Mouse (Mus musculus) heart, adult 9 months (tissue): Measurements from ENCODE around the gene Pik3cd.
"Not testable (repeated sequence)": the region's sequence is repeated elsewhere in the genome, so short reads cannot be mapped to it uniquely, and the experiment has no call there.

Experiments used
- DNase-seq, 2 experiments: peaks; one replicate each; pipeline ENCODE4 v3.0.0; 2022; ENCODE audit warnings: low spot score in 2 of 2

Pik3cd gene

GRCm38 (mm10) chr4:149650493-149651193 lies 51.7 kb downstream of the Pik3cd start:
- peak; percentile 49 to 73 for DNase-seq

- no peak for DNase-seq
These were observed 54.2 kb downstream of the Pik3cd start for GRCm38 (mm10) chr4:149648031-149648805.

- DNase-seq, result no peak
These were observed 56.6 kb downstream of the Pik3cd start for GRCm38 (mm10) chr4:149645761-149646160.

- no peak for DNase-seq
These were observed 60.4 kb downstream of the Pik3cd start for GRCm38 (mm10) chr4:149641956-149642355.

GRCm38 (mm10) chr4:149641400-149641799 lies 61.0 kb downstream of the Pik3cd start:
- no peak for DNase-seq

GRCm38 (mm10) chr4:149640831-149641230 lies 61.5 kb downstream of the Pik3cd start:
- no peak for DNase-seq

GRCm38 (mm10) chr4:149637942-149638341 lies 64.4 kb downstream of the Pik3cd start:
- DNase-seq, result peak; percentile 55 to 68

- no peak for DNase-seq
These were observed 66.4 kb downstream of the Pik3cd start for GRCm38 (mm10) chr4:149635915-149636415.

GRCm38 (mm10) chr4:149634966-149635365 lies 67.4 kb downstream of the Pik3cd start:
- DNase-seq, result no peak

- no peak for DNase-seq
These were observed 68.2 kb downstream of the Pik3cd start for GRCm38 (mm10) chr4:149634157-149634556.

- DNase-seq, result no peak
These were observed 69.6 kb downstream of the Pik3cd start for GRCm38 (mm10) chr4:149632670-149633307.

GRCm38 (mm10) chr4:149628810-149629209 lies 73.6 kb downstream of the Pik3cd start:
- no peak for DNase-seq

- no peak for DNase-seq
These were observed 74.0 kb downstream of the Pik3cd start for GRCm38 (mm10) chr4:149628372-149628771.

- DNase-seq, result no peak
These were observed 75.6 kb downstream of the Pik3cd start for GRCm38 (mm10) chr4:149626809-149627208.

- DNase-seq, result no peak
These were observed 78.7 kb downstream of the Pik3cd start for GRCm38 (mm10) chr4:149623711-149624110.

- no peak for DNase-seq
These were observed 81.1 kb downstream of the Pik3cd start for GRCm38 (mm10) chr4:149621286-149621685.

- DNase-seq, result no peak
These were observed 82.4 kb downstream of the Pik3cd start for GRCm38 (mm10) chr4:149619988-149620387.

GRCm38 (mm10) chr4:149616999-149617398 lies 85.4 kb downstream of the Pik3cd start:
- not testable (repeated sequence) for DNase-seq

GRCm38 (mm10) chr4:149614869-149615268 lies 87.5 kb downstream of the Pik3cd start:
- no peak for DNase-seq

GRCm38 (mm10) chr4:149613497-149613896 lies 88.9 kb downstream of the Pik3cd start:
- not testable (repeated sequence) for DNase-seq

GRCm38 (mm10) chr4:149611376-149612044 lies 90.9 kb downstream of the Pik3cd start:
- peak in 1 of 2 experiments; percentile 40 for DNase-seq
